Mouse (Mus musculus) midbrain, embryonic 14.5 days (tissue): ENCODE results near the gene Marc1. TPM values are rescaled to one million over a fixed set of nuclear protein-coding genes. Genes with fewer than 3 reads are reported as not detected.
A peak's percentile ranks its signal among the peaks of the same experiment; 100 is the strongest.

Experiments
- ATAC-seq: fragments of 200-750 bp; cut with Nextera tagmentation; 2 replicates; pipeline ENCODE4 v1.8.0; 2017; ENCODE audit warnings: moderate number of reproducible peaks, moderate library complexity; ENCODE audit not compliant: low FRiP score, low TSS enrichment
- DNase-seq: peaks from one replicate; pipeline ENCODE4 v3.0.0-alpha.2; 2015
- H3K27ac ChIP-seq: fragments of 300-500 bp; sonication (generic); replicated peaks from 2 replicates; pipeline ENCODE4 v1.5.1; 2014; ENCODE audit warnings: mild to moderate bottlenecking, low read depth, low read length, moderate library complexity
- H3K27me3 ChIP-seq: fragments of 300-500 bp; sonication (generic); 2 replicates; pipeline ENCODE4 v1.6.1; 2014; ENCODE audit warnings: low read length, control low read depth, mixed read lengths; ENCODE audit not compliant: control insufficient read depth, insufficient read depth
- H3K36me3 ChIP-seq: fragments of 300-500 bp; sonication (generic); 2 replicates; pipeline ENCODE4 v1.6.1; 2014; ENCODE audit warnings: low read length, control low read depth; ENCODE audit not compliant: control insufficient read depth, insufficient read depth
- H3K4me1 ChIP-seq: fragments of 300-500 bp; sonication (generic); 2 replicates; pipeline ENCODE4 v1.6.1; 2014; ENCODE audit warnings: mild to moderate bottlenecking, antibody characterized with exemption, low read length, control low read depth; ENCODE audit not compliant: control insufficient read depth, insufficient read depth
- H3K4me2 ChIP-seq: fragments of 300-500 bp; sonication (generic); 2 replicates; pipeline ENCODE4 v1.6.1; 2014; ENCODE audit warnings: mild to moderate bottlenecking, low read length, moderate library complexity
- H3K4me3 ChIP-seq: fragments of 300-500 bp; sonication (generic); replicated peaks from 2 replicates; pipeline ENCODE4 v1.5.1; 2014; ENCODE audit warnings: low read depth, low read length
- H3K9ac ChIP-seq: fragments of 300-500 bp; sonication (generic); replicated peaks from 2 replicates; pipeline ENCODE4 v1.6.1; 2014; ENCODE audit warnings: mild to moderate bottlenecking, low read length, moderate library complexity
- H3K9me3 ChIP-seq: fragments of 300-500 bp; sonication (generic); 2 replicates; pipeline ENCODE4 v1.6.1; 2016; ENCODE audit warnings: low read length, control low read depth, mixed read lengths; ENCODE audit not compliant: control insufficient read depth
- WGBS: fragments of 180-500 bp; shearing (Covaris S2); extraction: QIAGEN DNeasy Blood & Tissue Kit; methylation state at CpG from one replicate; pipeline ENCODE4 v1.1.7; 2014; 5-methylcytosine and 5-hydroxymethylcytosine counted together
- polyA plus RNA-seq: library from polyadenylated mRNA; unstranded; fragments of >200 nt; fragmentation: Nextera tagmentation; extraction: Ambion mirVana; gene quantifications from 2 replicates; pipeline ENCODE4 v1.2.1, GENCODE M21; 2014

The Marc1 gene
- polyA plus RNA-seq, 1 experiment from 2014 or later: 0.13 TPM

DNA sequence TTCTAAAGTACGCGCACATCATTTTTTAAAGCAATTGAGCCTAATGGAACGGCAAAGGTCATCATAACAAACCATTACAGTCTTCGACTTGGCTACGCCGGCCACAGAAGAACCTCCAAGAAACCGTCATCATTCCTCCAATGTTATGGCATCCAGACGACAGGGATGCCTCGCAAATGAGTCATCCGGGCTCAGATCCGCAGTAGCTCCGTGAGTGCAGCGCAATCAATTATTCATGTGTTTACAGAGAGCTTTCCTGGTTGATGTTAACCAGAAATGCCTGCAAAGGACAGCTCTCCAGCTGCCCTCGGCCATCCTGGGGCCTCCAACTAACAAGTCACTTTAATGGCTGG is 29.0 kb downstream of the Marc1 start:
- H3K27ac ChIP-seq: no peak overlapping the region
- no peak overlapping the region for H3K9ac ChIP-seq
- H3K4me2 ChIP-seq: no peak overlapping the region
- H3K9me3 ChIP-seq: no peaks in the 10 kb centered on the region
- H3K4me3 ChIP-seq: no peak overlapping the region
- no peaks in the 10 kb centered on the region for H3K36me3 ChIP-seq
- ATAC-seq (no peak), DNase-seq (peak; percentile 24)
- no peaks in the 10 kb centered on the region for H3K4me1 ChIP-seq
- WGBS: 80% methylated on average over 14 of the region's 14 CpGs
- no peaks in the 10 kb centered on the region for H3K27me3 ChIP-seq

DNA sequence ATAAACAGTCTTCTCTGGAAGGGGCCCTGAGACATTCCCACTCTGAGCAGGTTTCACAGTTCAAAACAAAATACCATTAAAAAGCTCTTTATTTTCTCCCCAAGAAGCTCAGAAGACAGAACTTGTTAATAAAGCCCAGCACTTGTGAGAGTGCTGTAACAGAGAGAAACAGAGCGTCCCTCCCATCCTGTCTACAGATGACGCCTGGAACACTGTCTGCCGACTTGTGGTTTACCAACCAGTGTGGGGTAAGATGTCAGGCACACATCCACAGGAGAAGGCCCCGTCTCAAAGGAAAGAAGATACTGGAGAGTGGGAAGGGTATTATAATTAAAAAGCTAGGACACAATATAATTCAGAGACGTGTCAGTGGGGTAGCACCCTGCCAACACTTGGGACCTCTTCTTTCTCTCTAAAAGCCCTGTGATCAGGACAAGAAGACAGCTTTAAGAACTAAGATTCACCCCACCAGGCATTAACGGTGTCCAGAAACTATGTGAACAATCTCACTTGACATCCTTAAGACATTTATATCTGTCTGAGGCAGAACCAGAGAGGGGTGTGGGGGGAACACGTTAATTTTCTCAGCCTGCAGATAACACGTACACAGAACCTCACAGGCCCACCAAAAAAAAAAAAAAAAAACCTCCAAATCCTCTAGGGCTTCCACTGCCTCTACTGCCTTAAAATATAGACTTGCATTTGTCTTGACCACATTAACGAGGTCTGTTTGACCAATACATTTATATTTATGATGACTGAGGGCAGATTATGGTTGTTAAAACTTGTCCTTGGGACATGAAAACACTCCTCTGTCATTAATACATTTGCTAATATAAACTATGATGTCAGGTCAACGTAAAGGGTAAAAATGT is 29.6 kb downstream of the Marc1 start:
- no peak overlapping the region for H3K9ac ChIP-seq
- ATAC-seq: no peak
- no peaks in the 10 kb centered on the region for H3K36me3 ChIP-seq
- no peak for DNase-seq
- no peak overlapping the region for H3K4me2 ChIP-seq
- no peaks in the 10 kb centered on the region for H3K27me3 ChIP-seq
- H3K9me3 ChIP-seq: no peaks in the 10 kb centered on the region
- WGBS: 84% methylated on average over 10 of the region's 10 CpGs
- no peaks in the 10 kb centered on the region for H3K4me1 ChIP-seq
- H3K27ac ChIP-seq: no peak overlapping the region
- no peak overlapping the region for H3K4me3 ChIP-seq

- Histone ChIP-seq H3K9ac (no peak overlapping the region), H3K4me1 (no peaks in the 10 kb centered on the region), H3K4me3 (no peak overlapping the region), H3K27ac (no peak overlapping the region), H3K9me3 (no peaks in the 10 kb centered on the region), H3K4me2 (no peak overlapping the region), H3K27me3 (no peaks in the 10 kb centered on the region), H3K36me3 (no peaks in the 10 kb centered on the region)
- WGBS: 93% methylated on average over 6 of the region's 6 CpGs
- ATAC-seq (no peak), DNase-seq (no peak)
These were observed 33.0 kb downstream of the Marc1 start for GRCm38 (mm10) chr1:184778157-184778556.

DNA sequence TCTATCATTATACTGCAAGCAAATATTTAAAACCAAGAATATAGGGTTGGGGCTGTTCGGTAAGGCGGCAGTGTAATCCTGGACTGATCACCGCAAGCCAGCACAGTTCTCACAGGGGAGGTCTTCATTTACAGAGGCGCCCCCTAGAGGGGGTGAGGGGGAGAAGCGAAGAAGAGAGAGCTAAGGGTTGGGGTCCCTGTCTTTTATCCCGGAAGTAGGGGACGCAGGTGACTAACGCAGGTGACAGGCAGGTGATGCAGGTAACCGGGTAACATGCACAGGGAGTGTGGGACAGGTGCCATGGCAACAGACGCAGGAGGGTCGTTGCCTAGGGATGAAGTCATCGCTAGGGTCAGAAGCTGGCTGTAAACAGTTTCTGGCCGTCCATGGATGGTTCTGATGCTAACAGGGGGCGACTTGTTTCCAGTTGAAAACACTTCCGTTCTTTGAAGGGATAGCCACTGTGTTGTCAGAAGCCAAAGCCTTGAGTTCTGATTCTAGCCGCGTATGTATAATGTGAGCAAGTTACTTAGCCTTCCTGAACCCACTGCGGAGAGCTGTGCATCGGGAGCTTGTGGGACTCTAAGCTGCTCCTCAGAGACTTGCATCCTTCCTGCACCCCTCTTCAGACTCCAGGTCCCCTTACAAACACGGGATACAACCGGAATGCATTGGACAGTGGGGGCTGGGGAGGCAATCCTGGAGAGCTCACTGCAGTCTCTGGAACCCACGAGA is 33.9 kb downstream of the Marc1 start:
- no peaks in the 10 kb centered on the region for H3K9me3 ChIP-seq
- no peak overlapping the region for H3K4me2 ChIP-seq
- H3K9ac ChIP-seq: no peak overlapping the region
- no peak overlapping the region for H3K27ac ChIP-seq
- no peak for ATAC-seq
- H3K4me1 ChIP-seq: no peaks in the 10 kb centered on the region
- H3K36me3 ChIP-seq: no peaks in the 10 kb centered on the region
- DNase-seq: peak; percentile 29
- no peak overlapping the region for H3K4me3 ChIP-seq
- H3K27me3 ChIP-seq: no peaks in the 10 kb centered on the region
- WGBS: 31% methylated on average over 22 of the region's 22 CpGs

GRCm38 (mm10) chr1:184775289-184775688 is 35.8 kb downstream of the Marc1 start:
- H3K4me2 ChIP-seq: no peak overlapping the region
- ATAC-seq (no peak), DNase-seq (no peak)
- no peaks in the 10 kb centered on the region for H3K9me3 ChIP-seq
- no peak overlapping the region for H3K27ac ChIP-seq
- WGBS: 54% methylated on average over 9 of the region's 9 CpGs
- no peak overlapping the region for H3K9ac ChIP-seq
- no peaks in the 10 kb centered on the region for H3K27me3 ChIP-seq
- no peaks in the 10 kb centered on the region for H3K4me1 ChIP-seq
- H3K36me3 ChIP-seq: no peaks in the 10 kb centered on the region
- no peak overlapping the region for H3K4me3 ChIP-seq

- Histone ChIP-seq H3K9ac (no peak overlapping the region), H3K9me3 (no peaks in the 10 kb centered on the region), H3K4me3 (no peak overlapping the region), H3K36me3 (no peaks in the 10 kb centered on the region), H3K27me3 (no peaks in the 10 kb centered on the region), H3K4me2 (no peak overlapping the region), H3K4me1 (no peaks in the 10 kb centered on the region), H3K27ac (no peak overlapping the region)
- 14% methylated on average over 9 of the region's 9 CpGs for WGBS
- ATAC-seq: no peak
- DNase-seq: no peak
These were observed 39.2 kb downstream of the Marc1 start for GRCm38 (mm10) chr1:184771891-184772249.

GRCm38 (mm10) chr1:184771202-184771890 is 39.8 kb downstream of the Marc1 start:
- Histone ChIP-seq H3K4me1 (no peaks in the 10 kb centered on the region), H3K4me2 (no peak overlapping the region), H3K9ac (no peak overlapping the region), H3K36me3 (no peaks in the 10 kb centered on the region), H3K27ac (no peak overlapping the region), H3K9me3 (no peaks in the 10 kb centered on the region), H3K27me3 (no peaks in the 10 kb centered on the region), H3K4me3 (no peak overlapping the region)
- DNase-seq (peak; percentile 87), ATAC-seq (no peak; the same call in 1 of the 2 replicates)
- 26% methylated on average over 18 of the region's 18 CpGs for WGBS

- WGBS: 50% methylated on average over 3 of the region's 3 CpGs
These were observed 47.2 kb downstream of the Marc1 start for GRCm38 (mm10) chr1:184763866-184764265.

More at GRCm38 (mm10) chr1:184763866-184764265, 47.2 kb downstream of the Marc1 start:
- H3K36me3 ChIP-seq: no peaks in the 10 kb centered on the region
- H3K4me3 ChIP-seq: no peak overlapping the region
- DNase-seq: no peak
- no peaks in the 10 kb centered on the region for H3K9me3 ChIP-seq
- no peaks in the 10 kb centered on the region for H3K27me3 ChIP-seq
- H3K4me2 ChIP-seq: no peak overlapping the region
- ATAC-seq: no peak
- no peak overlapping the region for H3K27ac ChIP-seq
- H3K9ac ChIP-seq: no peak overlapping the region
- no peaks in the 10 kb centered on the region for H3K4me1 ChIP-seq
